Mouse (Mus musculus) midbrain, embryonic 12.5 days (tissue): ENCODE data around the gene Cers2. TPM values are rescaled to one million over a fixed set of nuclear protein-coding genes. Genes with fewer than 3 reads are reported as not detected.

ENCODE experiments used
- ATAC-seq: fragments of 200-750 bp; cut with Nextera tagmentation; 2 replicates; pipeline ENCODE4 v1.8.0; 2017; ENCODE audit warnings: low read depth, moderate TSS enrichment, moderate library complexity; ENCODE audit not compliant: low FRiP score
- H3K27ac ChIP-seq: fragments of 300-500 bp; sonication (generic); replicated peaks from 2 replicates; pipeline ENCODE4 v1.5.1; 2016; ENCODE audit warnings: mild to moderate bottlenecking
- H3K27me3 ChIP-seq: fragments of 300-500 bp; sonication (generic); 2 replicates; pipeline ENCODE4 v1.6.1; 2016; ENCODE audit warnings: mild to moderate bottlenecking
- H3K36me3 ChIP-seq: fragments of 300-500 bp; sonication (generic); 2 replicates; pipeline ENCODE4 v1.6.1; 2016
- H3K4me1 ChIP-seq: fragments of 300-500 bp; sonication (generic); 2 replicates; pipeline ENCODE4 v1.6.1; 2016
- H3K4me2 ChIP-seq: fragments of 300-500 bp; sonication (generic); replicated peaks from 2 replicates; pipeline ENCODE4 v1.6.1; 2016; ENCODE audit warnings: mild to moderate bottlenecking, moderate library complexity
- H3K4me3 ChIP-seq: fragments of 300-500 bp; sonication (generic); 2 replicates; pipeline ENCODE4 v1.5.1; 2016; ENCODE audit warnings: mild to moderate bottlenecking
- H3K9ac ChIP-seq: fragments of 300-500 bp; sonication (generic); replicated peaks from 2 replicates; pipeline ENCODE4 v1.6.1; 2016; ENCODE audit warnings: mild to moderate bottlenecking, moderate library complexity
- H3K9me3 ChIP-seq: fragments of 300-500 bp; sonication (generic); 2 replicates; pipeline ENCODE4 v1.6.1; 2016; ENCODE audit warnings: mild to moderate bottlenecking
- WGBS: fragments of 180-500 bp; shearing (Covaris S2); methylation state at CpG from one replicate; pipeline ENCODE4 v1.1.7; 2016; 5-methylcytosine and 5-hydroxymethylcytosine counted together
- polyA plus RNA-seq: library from polyadenylated mRNA; unstranded; fragments of >200 nt; fragmentation: Nextera tagmentation; extraction: Ambion mirVana; gene quantifications from 2 replicates; pipeline ENCODE4 v1.2.1, GENCODE M21; 2016

The Cers2 gene
- polyA plus RNA-seq = 101 and 109 TPM in 2 replicates

DNA sequence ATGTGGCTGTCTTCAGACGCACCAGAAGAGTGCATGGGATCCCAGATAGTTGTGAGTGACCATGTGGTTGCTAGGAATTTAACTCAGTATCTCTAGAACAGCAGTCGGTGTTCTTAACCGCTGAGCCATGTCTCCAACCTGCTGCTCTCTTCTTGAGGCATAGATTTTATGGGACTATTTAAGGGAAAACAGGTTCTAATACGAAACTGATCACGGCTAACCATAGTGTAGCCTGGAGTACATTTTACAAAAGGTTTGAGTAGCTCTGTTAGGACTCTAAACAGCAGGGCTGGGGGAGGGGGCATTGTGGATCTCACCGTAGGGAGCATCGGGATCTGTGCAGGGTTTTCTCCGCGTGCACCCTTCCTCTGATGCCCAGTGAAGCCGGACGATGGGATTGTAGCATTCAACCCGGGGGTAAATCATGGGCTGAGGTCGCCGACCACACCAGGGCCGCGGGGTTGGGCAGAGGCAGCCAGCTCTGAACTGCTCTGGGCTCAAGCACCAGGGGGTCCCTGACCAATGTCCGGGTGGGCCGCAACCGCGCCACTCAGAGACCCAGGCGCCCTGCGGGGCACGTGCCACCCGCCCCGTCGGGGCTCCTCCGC lies at the start of gene Cers2:
Cers2 (plus strand) TSS at position 306 of the 608 bp plus-strand sequence.
- H3K4me2 ChIP-seq = peak within 1 kb of the TSS; percentile 68
- ATAC-seq = peak; percentile 17; the same call in 1 of the 2 replicates
- H3K4me1 ChIP-seq = peaks cover 35% of the 10 kb centered on the region
- H3K36me3 ChIP-seq = no peaks in the 10 kb centered on the region
- peak within 1 kb of the TSS; percentile 80 for H3K4me3 ChIP-seq
- H3K9me3 ChIP-seq = no peaks in the 10 kb centered on the region
- H3K27me3 ChIP-seq = no peaks in the 10 kb centered on the region; the same call in 1 of the 2 replicates
- peak within 1 kb of the TSS; percentile 96 for H3K9ac ChIP-seq
- WGBS = 3% methylated on average over 27 of the region's 27 CpGs
- peak within 1 kb of the TSS; percentile 92 for H3K27ac ChIP-seq

DNA sequence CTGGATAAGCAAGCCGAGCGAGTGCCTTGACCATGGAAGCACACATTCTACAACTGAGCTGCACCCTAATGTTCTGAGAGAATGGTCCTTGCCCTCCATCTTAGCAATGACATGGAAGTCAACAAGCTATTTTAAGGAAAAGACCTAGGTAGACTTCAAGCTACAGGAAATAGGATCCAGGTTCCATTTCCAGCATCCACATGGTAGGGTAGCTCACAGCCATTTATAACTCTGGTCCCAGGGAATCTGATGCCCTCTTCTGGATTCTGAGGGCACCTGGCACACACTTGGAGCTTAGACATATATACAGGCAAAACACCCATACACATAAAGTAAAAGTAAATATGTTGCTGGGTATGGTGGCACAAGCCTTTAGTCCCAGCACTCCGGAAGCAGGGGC lies 48.5 kb upstream of the Cers2 start:
- Histone ChIP-seq H3K9ac (no peak overlapping the region), H3K9me3 (0 out of 2 replicates have a peak, but pooled peaks cover 3% of the 10 kb centered on the region), H3K27ac (no peak overlapping the region), H3K27me3 (no peaks in the 10 kb centered on the region), H3K4me3 (no peak overlapping the region), H3K4me2 (no peak overlapping the region), H3K4me1 (no peaks in the 10 kb centered on the region), H3K36me3 (peaks cover 64% of the 10 kb centered on the region)
- ATAC-seq = no peak
- WGBS = 88% methylated on average over 3 of the region's 3 CpGs

DNA sequence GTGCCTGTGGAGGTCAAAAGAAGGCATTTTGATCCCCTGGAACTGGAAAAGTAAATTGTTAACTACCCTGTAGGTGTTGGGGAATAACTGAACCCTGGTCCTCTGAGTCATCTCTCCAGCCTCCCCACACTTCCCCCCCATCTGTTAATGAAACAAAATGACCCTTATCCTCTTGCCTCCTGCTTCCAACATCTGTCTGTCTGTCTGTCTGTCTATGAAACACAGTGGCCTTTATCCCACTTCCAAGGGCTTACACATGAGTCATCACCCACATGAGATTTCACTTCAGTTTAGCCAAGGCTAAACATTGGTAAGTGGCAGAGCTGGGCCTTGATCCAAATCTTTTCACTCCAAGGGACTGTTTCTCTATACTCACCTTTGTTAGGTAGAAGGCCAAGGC lies 46.7 kb upstream of the Cers2 start:
- Histone ChIP-seq H3K4me1 (no peaks in the 10 kb centered on the region), H3K9me3 (0 out of 2 replicates have a peak, but pooled peaks cover 3% of the 10 kb centered on the region), H3K4me3 (no peak overlapping the region), H3K27me3 (no peaks in the 10 kb centered on the region), H3K36me3 (peaks cover 48% of the 10 kb centered on the region), H3K9ac (no peak overlapping the region), H3K4me2 (no peak overlapping the region), H3K27ac (no peak overlapping the region)
- ATAC-seq = no peak

DNA sequence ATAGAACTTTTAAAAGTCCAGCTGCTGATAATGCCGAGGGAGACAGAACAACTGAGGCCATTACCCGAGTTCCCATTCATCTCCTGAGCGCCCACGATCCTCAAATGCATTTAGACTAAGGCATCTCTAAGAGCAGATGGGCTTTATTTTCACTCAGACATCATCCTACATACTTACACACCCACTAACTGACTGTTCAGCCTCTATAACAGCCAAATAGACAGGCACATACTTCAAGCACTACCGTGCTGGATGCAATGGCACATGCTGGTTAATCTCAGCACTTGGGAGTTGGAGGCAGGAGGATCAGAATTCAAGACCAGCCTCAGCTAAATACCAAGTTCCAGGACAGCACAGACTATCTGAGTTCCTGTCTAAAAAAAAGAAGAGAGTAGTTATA lies 44.8 kb upstream of the Cers2 start:
- Histone ChIP-seq H3K4me2 (no peak overlapping the region), H3K27ac (no peak overlapping the region), H3K27me3 (no peaks in the 10 kb centered on the region), H3K36me3 (peaks cover 37% of the 10 kb centered on the region), H3K4me1 (no peaks in the 10 kb centered on the region), H3K4me3 (no peak overlapping the region), H3K9me3 (0 out of 2 replicates have a peak, but pooled peaks cover 3% of the 10 kb centered on the region), H3K9ac (no peak overlapping the region)
- WGBS = 93% methylated on average over 5 of the region's 5 CpGs
- no peak for ATAC-seq

DNA sequence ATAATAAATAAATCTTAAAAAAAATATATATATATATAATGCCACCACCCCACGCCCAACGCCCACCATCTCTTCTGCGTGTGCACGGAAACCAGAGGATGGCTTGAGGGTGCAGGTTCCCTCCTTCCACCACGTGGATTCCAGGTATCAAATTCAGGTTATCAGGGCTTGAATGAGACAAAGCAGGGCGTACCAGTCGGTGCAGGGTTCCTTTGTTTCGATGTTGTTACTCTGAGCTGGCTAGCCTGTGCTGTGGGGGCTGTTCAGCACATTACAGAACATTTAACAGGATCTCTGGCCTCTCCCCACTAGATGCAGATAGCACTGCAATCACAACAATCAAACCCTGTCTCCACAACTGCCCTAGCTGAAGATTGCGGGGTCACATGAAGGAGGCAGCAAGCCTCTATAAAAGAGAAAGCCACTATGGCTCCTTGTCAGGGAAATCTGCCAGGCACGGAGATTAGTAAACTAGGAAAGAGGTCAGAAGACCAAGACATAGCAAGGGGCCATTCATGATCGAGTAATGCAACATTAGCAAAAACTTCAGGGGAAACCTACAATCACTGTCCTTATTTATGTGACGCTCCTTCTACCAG lies 43.7 kb upstream of the Cers2 start:
- 0 out of 2 replicates have a peak, but pooled peaks cover 3% of the 10 kb centered on the region for H3K9me3 ChIP-seq
- no peak overlapping the region for H3K9ac ChIP-seq
- WGBS = 89% methylated on average over 12 of the region's 12 CpGs
- no peaks in the 10 kb centered on the region for H3K4me1 ChIP-seq
- no peak overlapping the region for H3K27ac ChIP-seq
- peaks cover 33% of the 10 kb centered on the region for H3K36me3 ChIP-seq
- H3K4me2 ChIP-seq = no peak overlapping the region
- H3K4me3 ChIP-seq = no peak overlapping the region
- no peaks in the 10 kb centered on the region for H3K27me3 ChIP-seq
- no peak for ATAC-seq

DNA sequence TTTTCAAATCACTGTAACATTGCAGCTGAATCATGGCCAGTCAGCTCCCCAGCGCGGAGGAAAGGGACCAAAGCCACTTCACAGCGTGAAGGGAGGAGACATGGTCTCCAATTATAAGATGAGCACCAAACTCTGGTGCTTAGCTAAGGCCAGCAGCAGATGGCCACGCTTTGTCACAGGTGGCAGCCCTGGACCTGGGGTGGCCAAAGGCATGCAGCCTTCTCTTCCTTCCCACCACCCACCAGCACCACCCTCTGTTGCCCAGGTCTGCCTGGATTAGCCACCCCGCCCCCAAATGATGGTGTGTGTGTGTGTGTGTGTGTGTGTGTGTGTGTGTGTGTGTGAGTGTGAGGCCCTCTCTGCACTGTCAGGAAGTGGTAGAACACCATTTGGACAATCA lies 41.1 kb upstream of the Cers2 start:
- peaks cover 11% of the 10 kb centered on the region for H3K36me3 ChIP-seq
- no peak for ATAC-seq
- WGBS = 85% methylated on average over 5 of the region's 5 CpGs
- H3K4me1 ChIP-seq = no peaks in the 10 kb centered on the region
- no peak overlapping the region for H3K4me2 ChIP-seq
- H3K9ac ChIP-seq = no peak overlapping the region
- no peaks in the 10 kb centered on the region for H3K27me3 ChIP-seq
- no peaks in the 10 kb centered on the region for H3K9me3 ChIP-seq
- H3K27ac ChIP-seq = no peak overlapping the region
- no peak overlapping the region for H3K4me3 ChIP-seq

DNA sequence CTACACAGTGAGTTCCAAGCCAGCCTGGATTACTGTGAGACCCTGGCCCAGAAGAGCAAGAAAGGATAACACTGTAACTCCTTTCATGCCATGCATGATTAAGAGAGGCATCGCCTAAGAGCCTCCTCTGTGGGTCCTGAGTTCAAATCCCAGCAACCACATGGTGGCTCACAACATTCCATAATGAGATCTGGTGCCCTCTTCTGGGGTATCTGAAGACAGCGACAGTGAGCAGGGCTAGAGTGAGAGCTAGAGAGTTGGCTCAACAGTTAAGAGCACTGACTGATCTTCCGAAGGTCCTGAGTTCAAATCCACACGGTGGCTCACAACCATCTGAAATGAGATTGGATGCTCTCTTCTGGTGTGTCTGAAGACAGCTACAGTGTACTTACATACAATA lies 40.1 kb upstream of the Cers2 start:
- Histone ChIP-seq H3K27ac (no peak overlapping the region), H3K9ac (no peak overlapping the region), H3K4me3 (no peak overlapping the region), H3K4me2 (no peak overlapping the region), H3K36me3 (peaks cover 8% of the 10 kb centered on the region), H3K9me3 (no peaks in the 10 kb centered on the region), H3K4me1 (no peaks in the 10 kb centered on the region), H3K27me3 (no peaks in the 10 kb centered on the region)
- WGBS = 97% methylated on average over 4 of the region's 4 CpGs
- no peak for ATAC-seq

DNA sequence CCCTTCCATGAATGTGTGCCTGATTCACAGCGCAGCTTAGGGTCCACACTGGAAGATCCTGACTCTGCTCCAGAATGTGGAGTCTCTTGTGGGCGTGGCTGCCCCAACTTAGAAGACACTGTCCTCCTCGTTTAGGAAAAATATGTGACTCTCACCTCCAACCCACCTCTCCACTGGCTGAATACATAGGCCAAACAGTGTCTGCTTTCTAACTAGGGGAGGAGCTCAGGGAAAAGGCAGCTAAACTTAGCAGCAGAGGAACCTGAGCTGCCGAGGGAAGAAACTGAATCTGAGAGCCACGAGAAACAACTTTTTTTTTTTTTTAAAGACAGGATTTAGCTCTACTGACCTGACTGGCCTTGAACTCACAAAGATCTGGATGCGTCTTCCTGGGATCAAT lies 39.4 kb upstream of the Cers2 start:
- Histone ChIP-seq H3K36me3 (peaks cover 5% of the 10 kb centered on the region), H3K4me2 (no peak overlapping the region), H3K9me3 (no peaks in the 10 kb centered on the region), H3K27me3 (no peaks in the 10 kb centered on the region), H3K9ac (no peak overlapping the region), H3K27ac (no peak overlapping the region), H3K4me3 (no peak overlapping the region), H3K4me1 (no peaks in the 10 kb centered on the region)
- WGBS = 85% methylated on average over 6 of the region's 6 CpGs
- no peak for ATAC-seq

DNA sequence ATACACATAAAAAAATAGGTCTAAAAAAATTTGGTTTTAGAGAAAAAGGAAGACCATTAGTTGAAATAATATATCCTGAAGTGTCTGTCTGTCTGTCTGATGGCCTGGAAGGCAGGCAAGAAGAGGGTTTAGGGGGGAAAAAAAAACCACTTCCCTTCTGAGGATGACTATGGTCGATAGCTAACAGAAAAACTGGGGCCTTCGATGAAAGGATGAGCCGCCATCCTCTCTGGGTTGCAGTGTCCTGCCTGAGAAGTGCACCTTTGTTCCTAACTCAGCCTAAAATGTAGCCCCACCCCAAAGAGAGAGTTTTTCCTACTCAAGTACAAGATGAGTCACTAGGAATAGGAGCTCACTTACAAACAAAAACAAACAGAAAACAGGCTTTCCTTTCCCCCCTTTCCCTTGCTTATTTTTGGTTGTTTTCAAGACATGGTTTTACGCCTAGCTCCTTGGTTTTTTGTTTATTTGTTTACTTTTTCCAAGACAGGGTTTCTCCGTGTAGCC lies 38.1 kb upstream of the Cers2 start:
- 83% methylated on average over 5 of the region's 5 CpGs for WGBS
- ATAC-seq = no peak

DNA sequence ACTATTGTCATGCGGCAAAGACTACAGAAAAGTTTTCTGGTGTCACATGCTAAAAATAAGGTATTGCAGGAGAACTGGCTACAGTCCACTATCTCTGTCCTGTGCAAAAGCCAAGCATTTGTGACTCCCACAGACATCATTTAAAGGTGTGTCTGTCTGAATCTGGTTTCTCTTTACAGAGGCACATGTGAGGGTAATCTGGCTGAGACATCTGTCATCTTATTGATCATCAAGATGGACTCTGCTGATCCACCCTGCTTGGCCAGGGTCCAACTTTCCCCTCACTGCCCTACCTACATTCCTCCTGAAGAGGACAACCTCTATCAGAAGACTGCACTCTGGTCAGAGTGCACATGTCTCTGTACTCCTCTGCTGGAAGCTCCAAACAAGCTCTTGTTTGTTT lies 37.4 kb upstream of the Cers2 start:
- Histone ChIP-seq H3K4me3 (no peak overlapping the region), H3K27me3 (no peaks in the 10 kb centered on the region), H3K4me2 (no peak overlapping the region), H3K4me1 (0 out of 2 replicates have a peak, but pooled peaks cover 5% of the 10 kb centered on the region), H3K9me3 (no peaks in the 10 kb centered on the region), H3K27ac (no peak overlapping the region), H3K9ac (no peak overlapping the region), H3K36me3 (peaks cover 5% of the 10 kb centered on the region)
- no peak for ATAC-seq
- 96% methylated on average over 1 of the region's 1 CpGs for WGBS

More for the DNA sequence above, 38.1 kb upstream of the Cers2 start:
- Histone ChIP-seq H3K27me3 (no peaks in the 10 kb centered on the region), H3K9me3 (no peaks in the 10 kb centered on the region), H3K36me3 (peaks cover 5% of the 10 kb centered on the region), H3K9ac (no peak overlapping the region), H3K27ac (no peak overlapping the region), H3K4me2 (no peak overlapping the region), H3K4me1 (0 out of 2 replicates have a peak, but pooled peaks cover 5% of the 10 kb centered on the region), H3K4me3 (no peak overlapping the region)

DNA sequence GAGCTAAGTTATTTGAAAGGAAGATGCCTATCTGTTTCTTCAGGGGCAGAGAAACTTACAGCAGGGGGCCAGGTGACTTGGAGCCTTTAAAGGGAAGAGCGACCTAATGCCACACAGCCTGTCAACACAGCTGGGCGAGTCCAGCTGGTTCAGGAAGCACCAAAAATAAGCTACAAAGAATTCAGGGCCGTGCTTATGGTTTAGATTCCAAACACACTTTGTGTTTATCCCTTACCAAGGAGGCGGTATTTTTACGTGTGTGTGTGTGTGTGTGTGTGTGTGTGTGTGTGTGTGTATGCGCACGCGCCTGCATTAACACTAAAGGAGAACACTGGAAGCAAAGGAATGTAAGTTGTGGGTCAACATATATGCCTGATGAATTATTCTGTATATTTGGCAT lies 33.8 kb upstream of the Cers2 start:
- H3K4me3 ChIP-seq = peak overlapping the region; percentile 66
- no peak for ATAC-seq
- peak overlapping the region; percentile 76 for H3K4me2 ChIP-seq
- H3K4me1 ChIP-seq = peaks cover 20% of the 10 kb centered on the region
- H3K9ac ChIP-seq = peak overlapping the region; percentile 77
- H3K9me3 ChIP-seq = no peaks in the 10 kb centered on the region
- 32% methylated on average over 8 of the region's 8 CpGs for WGBS
- peak overlapping the region; percentile 96 for H3K27ac ChIP-seq
- no peaks in the 10 kb centered on the region for H3K36me3 ChIP-seq
- H3K27me3 ChIP-seq = no peaks in the 10 kb centered on the region

DNA sequence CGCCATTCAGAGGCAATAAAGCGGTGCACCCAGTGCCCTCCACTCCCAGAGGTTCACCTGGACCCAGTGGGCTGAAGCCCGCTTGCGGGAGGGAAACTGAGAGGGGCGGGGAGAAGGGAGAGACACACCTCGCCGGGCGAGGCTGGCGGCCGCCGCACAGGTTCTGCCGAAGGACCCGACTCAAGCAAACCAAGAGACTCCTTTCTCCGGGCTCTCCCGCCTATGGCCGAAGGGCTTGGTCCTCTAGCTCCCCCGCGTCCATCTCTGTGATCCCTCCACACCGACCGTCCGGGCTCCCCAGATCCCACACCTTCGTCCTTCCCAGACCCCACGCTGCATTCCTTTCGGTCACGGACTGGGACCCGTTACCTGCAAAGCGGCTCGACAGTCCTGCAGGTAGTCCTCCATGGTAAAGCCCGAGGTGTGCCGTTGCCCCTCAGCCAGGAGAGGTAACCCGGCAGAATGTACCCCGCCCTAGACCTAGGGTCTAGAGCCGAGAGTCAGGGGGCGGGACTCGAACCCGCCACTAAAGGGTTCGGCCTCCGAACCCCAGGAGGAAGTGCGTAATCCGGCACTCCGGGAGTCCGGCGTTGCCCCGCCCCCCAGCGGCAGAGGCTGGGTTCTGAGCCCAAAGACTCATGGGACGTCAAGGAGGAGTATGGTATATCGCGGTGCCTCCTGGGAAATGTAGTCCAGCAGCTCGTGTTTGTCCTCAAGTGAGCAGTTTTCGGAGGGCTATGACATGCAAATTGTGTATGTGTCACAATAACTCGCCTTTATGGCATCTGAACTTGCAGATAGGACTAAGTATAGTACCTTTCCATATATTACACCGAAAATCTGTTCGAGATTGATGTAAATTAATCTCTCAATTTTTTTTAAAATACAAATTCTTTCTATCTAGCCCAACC lies 33.1 kb upstream of the Cers2 start, which contains the start of the genes Mindy1 and Prune1:
Mindy1 (plus strand) TSS at position 130 of the 911 bp plus-strand sequence.
Prune1 (minus strand) TSS at position 861 of the 911 bp plus-strand sequence.
- peak; percentile 87 for ATAC-seq
- peak within 1 kb of the TSS; percentile 77 for H3K9ac ChIP-seq

More for the DNA sequence above, 33.1 kb upstream of the Cers2 start, which contains the start of the genes Mindy1 and Prune1:
- peak within 1 kb of the TSS; percentile 66 for H3K4me3 ChIP-seq
- peak within 1 kb of the TSS; percentile 96 for H3K27ac ChIP-seq
- WGBS = under 1% methylated on average over 52 of the region's 53 CpGs
- peak within 1 kb of the TSS; percentile 76 for H3K4me2 ChIP-seq
- peaks cover 20% of the 10 kb centered on the region for H3K4me1 ChIP-seq
- H3K9me3 ChIP-seq = no peaks in the 10 kb centered on the region
- no peaks in the 10 kb centered on the region for H3K36me3 ChIP-seq
- H3K27me3 ChIP-seq = no peaks in the 10 kb centered on the region
